Mouse (Mus musculus): ENCODE results near the gene Lrrc28.

GRCm38 (mm10) chr7:67655186-67655585 lies 10.1 kb upstream of the Lrrc28 start:
- TF ChIP-seq CTCF (conservative IDR thresholded peaks at IDR 0.05; ENCODE audit: insufficient read depth, insufficient read length, low read depth, low read length) = no peak
- TF ChIP-seq POLR2A (IDR thresholded peaks at IDR 0.05; ENCODE audit: low read depth, low read length) = no peak
